Mouse (Mus musculus) intestine, postnatal 0 days (tissue): ENCODE measurements around the gene Zfp651. TPM values are rescaled to one million over a fixed set of nuclear protein-coding genes. Genes with fewer than 3 reads are reported as not detected.

ENCODE experiments used
- ATAC-seq: fragments of 200-750 bp; cut with Nextera tagmentation; 2 replicates; pipeline ENCODE4 v1.8.0; 2017; ENCODE audit warnings: mild to moderate bottlenecking, moderate TSS enrichment, moderate library complexity
- H3K27ac ChIP-seq: fragments of 300-500 bp; sonication (generic); 2 replicates; pipeline ENCODE4 v1.5.1; 2014; ENCODE audit warnings: mild to moderate bottlenecking, low read depth, low read length, moderate library complexity
- H3K27me3 ChIP-seq: fragments of 300-500 bp; sonication (generic); replicated peaks from 2 replicates; pipeline ENCODE4 v1.6.1; 2014; ENCODE audit warnings: low read length, mixed read lengths; ENCODE audit not compliant: control insufficient read depth, insufficient read depth
- H3K36me3 ChIP-seq: fragments of 300-500 bp; sonication (generic); 2 replicates; pipeline ENCODE4 v1.6.1; 2014; ENCODE audit warnings: mild to moderate bottlenecking, moderate library complexity; ENCODE audit not compliant: control insufficient read depth, insufficient read depth
- H3K4me1 ChIP-seq: fragments of 300-500 bp; sonication (generic); replicated peaks from 2 replicates; pipeline ENCODE4 v1.6.1; 2014; ENCODE audit warnings: antibody characterized with exemption, low read length, mixed read lengths; ENCODE audit not compliant: control insufficient read depth, insufficient read depth
- H3K4me2 ChIP-seq: fragments of 300-500 bp; sonication (generic); replicated peaks from 2 replicates; pipeline ENCODE4 v1.6.1; 2014; ENCODE audit warnings: low read depth, mild to moderate bottlenecking, moderate library complexity
- H3K4me3 ChIP-seq: fragments of 300-500 bp; sonication (generic); 2 replicates; pipeline ENCODE4 v1.5.1; 2014; ENCODE audit warnings: low read depth, low read length
- H3K9ac ChIP-seq: fragments of 300-500 bp; sonication (generic); 2 replicates; pipeline ENCODE4 v1.6.1; 2014; ENCODE audit warnings: mild to moderate bottlenecking, low read depth, low read length
- H3K9me3 ChIP-seq: fragments of 300-500 bp; sonication (generic); 2 replicates; pipeline ENCODE4 v1.6.1; 2016; ENCODE audit warnings: mixed run types; ENCODE audit not compliant: control insufficient read depth
- CTCF ChIP-seq: sonication (generic); IDR thresholded peaks from 2 replicates; pipeline ENCODE4 v1.5.1; 2016; ENCODE audit warnings: low read depth, mild to moderate bottlenecking, control low read depth, antibody characterized with exemption, moderate library complexity
- WGBS: fragments of 180-500 bp; shearing (Covaris S2); extraction: QIAGEN DNeasy Blood & Tissue Kit; methylation state at CpG from one replicate; pipeline ENCODE4 v1.1.7; 2014; 5-methylcytosine and 5-hydroxymethylcytosine counted together
- polyA plus RNA-seq: library from polyadenylated mRNA; unstranded; fragments of >200 nt; fragmentation: Nextera tagmentation; extraction: Ambion mirVana; gene quantifications from 2 replicates; pipeline ENCODE4 v1.2.1, GENCODE M21; 2015

Zfp651 gene
- 6.2 and 6.8 TPM in 2 replicates for polyA plus RNA-seq

DNA sequence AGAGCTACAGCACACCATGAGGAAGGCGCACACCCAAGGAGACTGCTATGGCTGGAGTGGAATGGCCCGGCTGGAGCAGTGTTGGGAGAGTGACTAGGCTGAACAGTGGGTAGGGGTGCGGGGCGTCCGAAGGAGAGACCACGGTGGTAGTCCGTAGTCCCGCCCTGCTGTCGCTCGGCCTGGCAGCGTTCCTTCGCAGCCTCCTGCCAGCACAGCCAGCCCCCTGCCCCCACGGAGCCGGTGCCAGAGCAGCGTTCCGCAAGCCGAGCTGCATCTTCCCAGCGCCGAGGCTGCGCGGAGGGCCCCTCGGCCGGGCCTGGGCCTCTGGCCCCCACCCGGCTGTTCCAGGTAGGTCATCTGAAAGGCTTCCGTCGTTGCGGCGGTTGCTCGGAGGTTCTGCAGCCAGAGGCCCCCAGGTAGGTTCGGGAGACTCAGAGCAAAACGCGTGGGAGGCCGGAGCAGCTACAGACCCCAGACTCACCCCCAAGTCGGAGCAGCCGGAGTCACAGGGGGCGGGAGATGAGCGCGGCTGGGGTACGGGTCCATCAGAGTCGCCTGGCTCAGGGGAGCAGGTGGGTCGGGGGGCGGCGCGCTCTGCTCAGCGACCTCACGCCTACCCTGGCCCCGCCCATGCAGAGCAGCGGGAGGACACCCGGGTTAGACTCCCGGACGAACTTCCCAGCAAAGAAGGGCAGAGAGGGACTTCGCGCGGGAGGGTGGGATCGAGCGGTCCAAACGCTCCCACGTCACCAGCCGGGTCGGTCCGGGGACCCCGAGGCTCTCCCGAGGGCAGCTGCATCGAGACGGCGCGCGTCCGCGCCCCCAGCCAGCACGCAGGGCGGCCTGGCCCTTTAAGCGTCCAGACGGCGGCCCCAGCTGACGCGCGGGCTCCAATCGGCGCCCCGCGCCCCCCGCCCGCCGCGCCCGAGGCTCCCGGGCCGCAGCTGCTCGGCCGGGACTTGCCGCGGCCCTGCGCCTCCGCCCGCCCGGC lies at the start of gene Zfp651:
Gene Zfp651 (plus strand): TSS at position 240 of the 991 bp plus-strand sequence.
- Histone ChIP-seq H3K27me3 (no peaks in the 10 kb centered on the region), H3K9me3 (no peaks in the 10 kb centered on the region), H3K4me1 (0 out of 2 replicates have a peak, but pooled peaks cover 4% of the 10 kb centered on the region), H3K4me2 (peak within 1 kb of the TSS; percentile 100), H3K36me3 (peaks cover 33% of the 10 kb centered on the region), H3K27ac (peak within 1 kb of the TSS; percentile 68), H3K4me3 (peak within 1 kb of the TSS; percentile 80), H3K9ac (peak within 1 kb of the TSS; percentile 81)
- TF ChIP-seq CTCF, result no peak
- under 1% methylated on average over 79 of the region's 97 CpGs for WGBS
- peak; percentile 51 for ATAC-seq

DNA sequence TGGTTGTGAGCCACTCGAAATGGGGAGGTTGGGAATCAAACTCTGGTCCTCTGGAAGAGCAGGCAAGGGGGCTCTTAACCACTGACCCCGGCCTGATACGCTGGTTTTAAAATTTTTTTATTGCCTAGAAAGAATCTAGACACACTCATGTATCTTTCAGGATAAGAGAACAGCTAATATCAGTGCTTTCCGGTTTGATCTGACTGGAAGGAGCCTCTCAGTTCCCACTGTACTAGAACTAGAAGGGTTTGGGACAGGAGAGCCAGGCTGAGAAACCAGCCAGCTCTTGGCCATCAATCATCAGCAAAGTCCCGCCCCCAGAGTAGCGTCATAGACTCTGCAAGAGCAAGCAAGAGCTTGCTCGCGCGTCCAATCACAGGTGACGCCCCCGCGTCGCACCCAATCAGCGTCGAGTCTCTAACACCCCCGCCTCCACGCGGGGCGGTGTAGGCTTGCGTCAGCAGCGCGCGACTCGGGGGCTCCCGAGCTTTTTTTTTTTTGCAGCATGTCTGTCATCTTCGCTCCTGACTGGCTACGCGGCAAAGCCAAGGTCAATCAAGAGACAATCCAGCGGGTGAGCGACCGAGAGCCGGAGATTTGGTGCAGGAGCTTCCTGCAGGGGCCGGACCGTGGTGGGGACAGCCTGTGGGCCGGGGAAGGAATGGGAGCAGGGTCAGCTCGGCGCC lies 49.1 kb upstream of the Zfp651 start, which contains the start of gene Ss18l2:
Gene Ss18l2 (plus strand): TSS at position 432 of the 686 bp plus-strand sequence.
- Histone ChIP-seq H3K27ac (peak within 1 kb of the TSS; percentile 98), H3K9me3 (no peaks in the 10 kb centered on the region), H3K27me3 (no peaks in the 10 kb centered on the region), H3K4me2 (peak within 1 kb of the TSS; percentile 77), H3K9ac (peak within 1 kb of the TSS; percentile 88), H3K36me3 (peaks cover 4% of the 10 kb centered on the region; the same call in 1 of the 2 replicates), H3K4me3 (peak within 1 kb of the TSS; percentile 77), H3K4me1 (peaks cover 13% of the 10 kb centered on the region; the same call in 1 of the 2 replicates)
- TF ChIP-seq CTCF, result no peak
- WGBS, result 6% methylated on average over 37 of the region's 37 CpGs
- peak; percentile 93 for ATAC-seq

DNA sequence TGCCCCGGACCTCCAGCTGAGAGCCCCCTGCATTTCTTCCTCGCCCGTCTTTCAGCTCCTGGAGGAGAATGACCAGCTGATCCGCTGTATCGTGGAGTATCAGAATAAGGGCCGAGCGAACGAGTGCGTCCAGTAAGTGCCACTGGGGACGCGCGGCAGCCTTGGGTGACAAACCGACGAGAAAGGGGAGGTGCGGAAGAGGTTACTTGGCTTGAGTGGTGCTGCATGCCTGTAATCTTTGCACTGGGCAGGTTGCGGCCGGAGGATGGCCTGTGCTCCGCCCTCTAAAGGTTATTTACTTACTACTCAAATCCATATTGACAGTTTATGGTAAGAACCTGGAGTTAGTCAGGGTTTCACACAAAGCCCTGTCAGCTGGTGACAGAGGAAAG lies 48.5 kb upstream of the Zfp651 start:
- peak; percentile 66 for ATAC-seq
- peak; percentile 14; the same call in 1 of the 2 replicates for TF ChIP-seq CTCF
- Histone ChIP-seq H3K27me3 (no peaks in the 10 kb centered on the region), H3K9ac (peak overlapping the region; percentile 88), H3K27ac (peak overlapping the region; percentile 98), H3K4me3 (peak overlapping the region; percentile 77), H3K4me1 (peaks cover 10% of the 10 kb centered on the region; the same call in 1 of the 2 replicates), H3K36me3 (peaks cover 4% of the 10 kb centered on the region; the same call in 1 of the 2 replicates), H3K4me2 (peak overlapping the region; percentile 77), H3K9me3 (no peaks in the 10 kb centered on the region)
- under 1% methylated on average over 18 of the region's 18 CpGs for WGBS

DNA sequence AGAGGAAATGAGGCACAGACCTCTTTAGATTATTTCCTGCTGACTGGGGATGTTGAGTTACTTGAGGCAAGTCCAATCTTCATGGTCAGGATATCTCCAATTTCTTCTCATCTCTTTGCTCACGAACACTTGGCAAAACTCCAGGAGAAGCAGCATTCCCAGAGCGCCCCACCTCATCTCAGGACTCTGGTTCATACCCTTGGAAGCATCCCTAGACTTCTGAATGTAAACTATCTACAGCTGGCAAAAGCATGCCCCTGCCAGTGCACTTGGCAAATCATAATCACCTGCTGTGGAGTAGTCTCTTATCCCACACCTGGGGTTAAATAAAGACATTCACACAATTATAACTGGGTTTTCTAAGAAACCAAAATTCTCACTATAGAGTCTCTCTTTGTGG lies 42.1 kb upstream of the Zfp651 start:
- Histone ChIP-seq H3K4me1 (no peaks in the 10 kb centered on the region), H3K9me3 (no peaks in the 10 kb centered on the region), H3K4me2 (no peak overlapping the region), H3K27me3 (no peaks in the 10 kb centered on the region), H3K9ac (no peak overlapping the region), H3K4me3 (no peak overlapping the region), H3K36me3 (peaks cover 4% of the 10 kb centered on the region; the same call in 1 of the 2 replicates), H3K27ac (no peak overlapping the region)
- WGBS, result 73% methylated on average over 2 of the region's 2 CpGs
- ATAC-seq, result no peak
- no peak for TF ChIP-seq CTCF

DNA sequence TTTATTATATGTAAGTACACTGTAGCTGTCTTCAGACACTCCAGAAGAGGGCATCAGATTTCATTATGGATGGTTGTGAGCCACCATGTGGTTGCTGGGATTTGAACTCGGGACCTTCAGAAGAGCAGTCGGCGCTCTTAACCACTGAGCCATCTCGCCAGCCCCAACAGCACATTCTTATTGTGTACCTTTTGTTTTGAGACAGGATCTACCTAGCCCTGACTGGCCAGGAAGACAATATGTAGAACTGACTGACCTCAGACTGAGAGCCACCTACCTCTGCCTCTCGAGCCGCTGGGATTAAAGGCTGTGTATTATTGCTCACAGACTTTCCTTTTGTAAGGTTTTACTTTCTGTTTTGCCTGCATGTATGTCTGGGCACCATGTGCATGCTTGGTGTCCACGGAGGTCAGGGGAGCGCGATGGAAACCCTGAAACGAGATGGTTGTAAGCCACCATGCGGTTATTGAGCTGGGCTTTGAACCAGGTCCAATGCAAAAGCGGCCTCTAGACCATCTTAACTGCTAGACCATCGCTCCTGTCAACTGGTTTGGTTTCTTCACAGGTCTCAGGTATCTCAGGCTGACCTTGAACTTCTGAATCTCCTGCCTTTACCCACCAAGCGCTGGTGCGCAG lies 40.9 kb upstream of the Zfp651 start:
- 58% methylated on average over 15 of the region's 15 CpGs for WGBS
- no peaks in the 10 kb centered on the region for H3K36me3 ChIP-seq
- H3K4me1 ChIP-seq, result no peaks in the 10 kb centered on the region
- H3K4me2 ChIP-seq, result peak overlapping the region; percentile 65
- peak overlapping the region; percentile 86 for H3K4me3 ChIP-seq
- peak overlapping the region; percentile 98; the same call in 1 of the 2 replicates for H3K9ac ChIP-seq
- H3K9me3 ChIP-seq, result no peaks in the 10 kb centered on the region
- H3K27me3 ChIP-seq, result no peaks in the 10 kb centered on the region
- peak; percentile 35 for ATAC-seq
- H3K27ac ChIP-seq, result peak overlapping the region; percentile 100
- TF ChIP-seq CTCF, result no peak
